Mouse (Mus musculus) embryo, embryonic 10.5 days (tissue): ENCODE measurements around the gene Tmem247.
A peak's percentile ranks its signal among the peaks of the same experiment; 100 is the strongest.

Experiments
- DNase-seq: peaks from one replicate; pipeline ENCODE4 v3.0.0-alpha.2; 2015; ENCODE audit warnings: low spot score

Tmem247 gene

GRCm38 (mm10) chr17:86964041-86964440 lies 46.9 kb downstream of the Tmem247 start:
- peak; percentile 41 for DNase-seq

- DNase-seq, result peak; percentile 92
Observed at GRCm38 (mm10) chr17:86964502-86964901, 47.4 kb downstream of the Tmem247 start.

- no peak for DNase-seq
Observed at GRCm38 (mm10) chr17:86965121-86965520, 48.0 kb downstream of the Tmem247 start.

- no peak for DNase-seq
Observed at GRCm38 (mm10) chr17:86966040-86966439, 48.9 kb downstream of the Tmem247 start.

- no peak for DNase-seq
Observed at GRCm38 (mm10) chr17:86967048-86967447, 49.9 kb downstream of the Tmem247 start.

- no peak for DNase-seq
Observed at GRCm38 (mm10) chr17:86967536-86968525, 50.7 kb downstream of the Tmem247 start.

GRCm38 (mm10) chr17:86968581-86968980 lies 51.4 kb downstream of the Tmem247 start:
- no peak for DNase-seq

GRCm38 (mm10) chr17:86969582-86969981 lies 52.4 kb downstream of the Tmem247 start:
- no peak for DNase-seq

- no peak for DNase-seq
Observed at GRCm38 (mm10) chr17:86970026-86970750, 53.0 kb downstream of the Tmem247 start.

GRCm38 (mm10) chr17:86971036-86971435 lies 53.9 kb downstream of the Tmem247 start:
- DNase-seq, result no peak

- no peak for DNase-seq
Observed at GRCm38 (mm10) chr17:86971860-86972259, 54.7 kb downstream of the Tmem247 start.
